Comparison of ENCODE assay signal across 2 mouse cellular contexts in the genomic region with DNA sequence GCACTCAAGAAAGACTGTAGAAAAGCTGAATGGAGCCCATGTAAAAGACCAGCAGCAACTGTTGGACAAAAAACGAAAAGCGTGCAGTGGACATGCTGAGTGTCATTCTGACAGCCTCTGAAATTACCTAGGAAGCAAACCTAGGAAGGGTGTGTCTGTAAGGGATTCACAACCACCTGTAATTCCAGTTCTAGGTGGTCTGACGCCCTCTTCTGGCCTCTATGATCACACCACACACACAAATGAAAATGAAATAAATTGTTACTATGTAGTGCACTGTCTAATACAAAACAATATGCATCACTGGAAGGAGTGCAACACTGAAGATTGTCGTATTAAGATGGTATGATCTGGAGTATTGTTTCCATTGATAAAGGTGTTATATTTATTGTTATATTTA.
A peak's percentile ranks its signal among the peaks of the same experiment; 100 is the strongest.
TF ChIP-seq lines count a peak whose summit lies in the region.

No protein-coding gene starts in this region.

TF ChIP-seq in CH12.LX, 34 proteins besides CTCF, POLR2A, EP300 and RAD21:
- TF ChIP-seq ZKSCAN1 (IDR thresholded peaks at IDR 0.05; ENCODE audit: borderline replicate concordance, low read depth, low read length) (no peak), GABPA (IDR thresholded peaks at IDR 0.05; ENCODE audit: insufficient replicate concordance, low read depth, low read length) (no peak), KAT2A (IDR thresholded peaks at IDR 0.05; ENCODE audit: insufficient replicate concordance, low read length) (no peak), SIN3A (IDR thresholded peaks at IDR 0.05; ENCODE audit: low read length) (no peak), IRF4 (IDR thresholded peaks at IDR 0.05; ENCODE audit: low read depth, low read length) (no peak), JUND (conservative IDR thresholded peaks at IDR 0.05; ENCODE audit: low read depth, low read length) (no peak), SMC3 (IDR thresholded peaks at IDR 0.05; ENCODE audit: low read depth, low read length) (peak; percentile 32)
TF ChIP-seq in CH12.LX: peak in this region for 1.

TF ChIP-seq in MEL, 35 proteins besides CTCF, POLR2A, EP300 and RAD21:
- peak; percentile 19; the same call in 1 of the 2 replicates for TF ChIP-seq ZC3H11A (IDR thresholded peaks at IDR 0.05; ENCODE audit: low read depth, low read length)
- no peak for TF ChIP-seq ETS1 (IDR thresholded peaks at IDR 0.05; ENCODE audit: low read depth, low read length)
- no peak for TF ChIP-seq ELF1 (IDR thresholded peaks at IDR 0.05; ENCODE audit: low read depth, low read length)
- TF ChIP-seq SMC3 (IDR thresholded peaks at IDR 0.05; ENCODE audit: low read depth, low read length) = peak; percentile 42; the same call in 1 of the 2 replicates
- no peak for TF ChIP-seq POLR2AphosphoS2 (IDR thresholded peaks at IDR 0.05; ENCODE audit: low read length)
TF ChIP-seq in MEL: peak in this region for 2.
